Mouse (Mus musculus): ENCODE measurements around the gene Cyp2j8. TPM values are rescaled to one million over a fixed set of nuclear protein-coding genes. Genes with fewer than 3 reads are reported as not detected.

The Cyp2j8 gene
- under 1 TPM in 1 of 2 experiments, not detected in 1; 0.18 TPM for polyA plus RNA-seq (2017; shearing (Covaris generic))

DNA sequence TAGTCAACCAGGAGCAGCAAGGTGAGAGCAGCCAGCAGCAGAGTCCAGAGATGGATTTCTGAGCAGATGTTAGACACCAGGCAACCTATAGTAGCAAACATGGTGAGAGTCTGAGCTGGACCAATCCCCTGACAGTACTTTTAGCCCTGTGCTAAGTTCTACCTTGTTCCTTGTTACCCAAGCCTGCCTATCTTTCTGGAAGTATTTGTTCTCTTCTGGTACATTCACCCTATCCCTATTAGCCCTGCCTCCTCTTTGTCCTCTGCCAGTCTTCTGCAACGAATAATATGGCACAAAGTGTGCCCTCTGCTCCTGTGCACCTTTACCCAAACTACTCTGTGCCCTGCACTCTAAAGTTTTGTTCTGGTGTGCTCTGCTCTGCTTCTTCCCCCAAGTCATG is at the start of gene Cyp2j8:
Gene Cyp2j8 (minus strand): TSS at position 101 of the 400 bp plus-strand sequence.

DNA sequence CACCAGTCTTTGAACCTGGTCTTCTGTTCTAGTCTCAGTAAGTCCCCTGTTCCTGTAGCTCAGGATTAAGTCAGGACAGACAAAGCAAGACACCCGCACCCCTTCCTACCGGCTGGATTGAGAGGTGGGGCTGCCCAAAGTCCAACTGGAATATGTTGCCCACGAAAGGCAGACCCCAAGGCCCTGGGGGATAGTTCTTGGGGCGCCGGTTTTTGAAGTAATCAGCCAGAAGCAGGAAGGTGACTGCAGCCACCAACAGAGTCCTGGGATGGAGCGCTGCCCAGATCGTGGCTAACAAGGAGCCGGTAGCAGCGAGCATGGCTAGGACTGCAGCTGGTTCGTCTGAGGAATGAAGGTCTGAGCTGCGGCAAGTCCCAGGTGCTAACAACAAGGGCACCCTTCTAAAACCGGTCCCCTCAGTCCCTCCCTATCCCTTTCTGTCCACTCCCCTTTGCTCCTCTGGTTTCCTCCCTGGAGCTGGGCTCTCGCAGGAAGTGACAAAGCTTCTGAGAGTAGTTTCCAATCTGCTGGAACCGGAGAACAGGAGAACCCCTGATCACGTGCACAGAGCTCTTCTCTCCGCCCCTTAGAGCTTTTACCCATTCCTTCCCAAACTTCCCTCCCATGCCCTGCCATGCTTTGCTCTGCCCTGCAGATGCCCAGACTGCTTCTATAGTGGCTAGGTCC is 46.1 kb upstream of the Cyp2j8 start, which contains the start of gene Cyp2j6:
Gene Cyp2j6 (minus strand): TSS at position 529 of the 687 bp plus-strand sequence.

Other genes with a start within 250 kb of the Cyp2j8 start
- gene Cyp2j11, start 158.7 kb downstream of the Cyp2j8 start, polyA plus RNA-seq (2017; shearing (Covaris generic)) = under 1 TPM in 1 of 2 experiments, not detected in 1; 0.11 TPM
- gene Cyp2j6, start 46.3 kb upstream of the Cyp2j8 start, polyA plus RNA-seq (2017; shearing (Covaris generic)) = under 1 TPM in 1 of 2 experiments, not detected in 1; 0.40 TPM
- under 1 TPM; 0.20 to 0.87 TPM for gene Cyp2j9, start 84.2 kb upstream of the Cyp2j8 start, polyA plus RNA-seq (2017; shearing (Covaris generic))
- not detected for gene Cyp2j5, start 156.8 kb upstream of the Cyp2j8 start, polyA plus RNA-seq (2017; shearing (Covaris generic))